Mouse (Mus musculus) stomach, embryonic 15.5 days (tissue): ENCODE results near the gene Kif16b. TPM values are rescaled to one million over a fixed set of nuclear protein-coding genes. Genes with fewer than 3 reads are reported as not detected.

ENCODE experiments used
- ATAC-seq: fragments of 200-750 bp; cut with Nextera tagmentation; 2 replicates; pipeline ENCODE4 v1.8.0; 2017; ENCODE audit warnings: low read depth, moderate number of reproducible peaks, moderate TSS enrichment; ENCODE audit not compliant: insufficient read depth, low FRiP score
- H3K27ac ChIP-seq: fragments of 300-500 bp; sonication (generic); 2 replicates; pipeline ENCODE4 v1.5.1; 2015; ENCODE audit warnings: mild to moderate bottlenecking, inconsistent platforms
- H3K27me3 ChIP-seq: fragments of 300-500 bp; sonication (generic); replicated peaks from 2 replicates; pipeline ENCODE4 v1.6.1; 2015; ENCODE audit warnings: inconsistent platforms
- H3K36me3 ChIP-seq: fragments of 300-500 bp; sonication (generic); 2 replicates; pipeline ENCODE4 v1.6.1; 2015; ENCODE audit warnings: inconsistent platforms
- H3K4me1 ChIP-seq: fragments of 300-500 bp; sonication (generic); 2 replicates; pipeline ENCODE4 v1.6.1; 2015; ENCODE audit warnings: inconsistent platforms
- H3K4me2 ChIP-seq: fragments of 300-500 bp; sonication (generic); 2 replicates; pipeline ENCODE4 v1.6.1; 2015; ENCODE audit warnings: mild to moderate bottlenecking, inconsistent platforms
- H3K4me3 ChIP-seq: fragments of 300-500 bp; sonication (generic); replicated peaks from 2 replicates; pipeline ENCODE4 v1.5.1; 2015; ENCODE audit warnings: inconsistent platforms
- H3K9ac ChIP-seq: fragments of 300-500 bp; sonication (generic); 2 replicates; pipeline ENCODE4 v1.6.1; 2015; ENCODE audit warnings: inconsistent platforms
- H3K9me3 ChIP-seq: fragments of 300-500 bp; sonication (generic); 2 replicates; pipeline ENCODE4 v1.6.1; 2016; ENCODE audit warnings: inconsistent platforms
- WGBS: fragments of 180-500 bp; shearing (Covaris S2); methylation state at CpG from one replicate; pipeline ENCODE4 v1.1.7; 2015; 5-methylcytosine and 5-hydroxymethylcytosine counted together
- polyA plus RNA-seq: library from polyadenylated mRNA; unstranded; fragments of >200 nt; fragmentation: Nextera tagmentation; extraction: Ambion mirVana; gene quantifications from 2 replicates; pipeline ENCODE4 v1.2.1, GENCODE M21; 2015

Kif16b gene
- polyA plus RNA-seq, 1 experiment from 2014 or later: 12.5 TPM

DNA sequence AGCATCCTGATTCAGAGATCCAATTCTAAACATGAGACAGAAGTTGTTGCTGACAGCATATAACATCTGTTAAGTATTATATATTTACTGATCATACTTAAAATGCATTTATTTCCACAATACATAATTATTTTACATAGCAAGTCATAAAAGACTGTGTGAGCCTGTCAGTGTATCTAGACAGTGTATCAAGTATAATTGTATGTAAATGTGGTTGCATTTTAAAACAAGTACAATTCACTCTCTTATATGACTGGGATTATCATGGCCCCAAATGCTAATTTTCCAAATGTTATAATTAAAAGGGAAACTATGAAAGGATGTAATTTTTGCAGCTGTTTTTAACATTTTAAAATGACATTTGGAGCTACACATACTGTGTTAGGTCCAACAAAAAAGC is 182.3 kb downstream of the Kif16b start:
- Histone ChIP-seq H3K4me2 (no peak overlapping the region), H3K9ac (no peak overlapping the region)

DNA sequence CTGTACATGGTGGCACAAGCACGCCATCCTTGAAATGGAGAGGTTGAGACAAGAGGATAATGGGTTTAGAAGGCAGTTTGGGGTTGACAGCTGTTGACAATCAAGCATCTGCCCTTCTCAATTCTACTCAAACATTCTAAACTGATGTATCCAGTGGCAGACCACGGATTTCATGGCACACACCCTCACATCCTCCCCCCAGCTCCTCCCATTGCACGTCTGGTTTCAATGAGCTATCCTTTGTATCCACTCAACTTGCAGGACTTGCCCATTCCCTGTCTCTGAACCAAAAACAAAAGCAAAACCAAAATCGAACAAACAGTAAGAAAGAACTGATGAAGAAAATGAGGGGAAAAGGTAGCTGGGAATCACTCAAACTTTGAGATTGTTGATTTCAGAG is 183.7 kb downstream of the Kif16b start:
- H3K27me3 ChIP-seq: no peaks in the 10 kb centered on the region
- H3K4me1 ChIP-seq: no peaks in the 10 kb centered on the region
- H3K9me3 ChIP-seq: no peaks in the 10 kb centered on the region
- H3K4me2 ChIP-seq: no peak overlapping the region
- no peak overlapping the region for H3K4me3 ChIP-seq
- 80% methylated on average over 4 of the region's 4 CpGs for WGBS
- no peak overlapping the region for H3K27ac ChIP-seq
- H3K9ac ChIP-seq: no peak overlapping the region
- H3K36me3 ChIP-seq: no peaks in the 10 kb centered on the region
- no peak for ATAC-seq

More for the DNA sequence above, 182.3 kb downstream of the Kif16b start:
- H3K27ac ChIP-seq: no peak overlapping the region
- H3K4me3 ChIP-seq: no peak overlapping the region
- no peaks in the 10 kb centered on the region for H3K36me3 ChIP-seq
- no peaks in the 10 kb centered on the region for H3K27me3 ChIP-seq
- ATAC-seq: no peak
- H3K9me3 ChIP-seq: no peaks in the 10 kb centered on the region
- H3K4me1 ChIP-seq: no peaks in the 10 kb centered on the region

DNA sequence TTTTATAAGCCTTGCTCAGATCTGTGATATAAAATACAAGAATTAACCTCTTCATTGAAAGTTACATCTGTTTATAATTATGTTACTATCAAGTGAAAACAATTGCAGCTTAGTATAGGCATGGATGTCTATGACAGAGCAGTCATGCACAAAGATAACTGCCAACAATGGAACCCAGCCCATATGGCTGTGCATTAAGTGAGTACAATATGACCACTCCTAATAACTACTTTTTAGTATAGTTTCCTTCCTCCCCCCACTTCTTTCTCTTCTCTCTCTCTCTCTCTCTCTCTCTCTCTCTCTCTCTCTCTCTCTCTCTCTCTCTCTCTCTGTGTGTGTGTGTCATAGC is 185.4 kb downstream of the Kif16b start:
- Histone ChIP-seq H3K9me3 (no peaks in the 10 kb centered on the region), H3K27me3 (no peaks in the 10 kb centered on the region), H3K27ac (no peak overlapping the region), H3K4me1 (no peaks in the 10 kb centered on the region), H3K4me3 (no peak overlapping the region), H3K9ac (no peak overlapping the region), H3K36me3 (no peaks in the 10 kb centered on the region), H3K4me2 (no peak overlapping the region)
- ATAC-seq: no peak

DNA sequence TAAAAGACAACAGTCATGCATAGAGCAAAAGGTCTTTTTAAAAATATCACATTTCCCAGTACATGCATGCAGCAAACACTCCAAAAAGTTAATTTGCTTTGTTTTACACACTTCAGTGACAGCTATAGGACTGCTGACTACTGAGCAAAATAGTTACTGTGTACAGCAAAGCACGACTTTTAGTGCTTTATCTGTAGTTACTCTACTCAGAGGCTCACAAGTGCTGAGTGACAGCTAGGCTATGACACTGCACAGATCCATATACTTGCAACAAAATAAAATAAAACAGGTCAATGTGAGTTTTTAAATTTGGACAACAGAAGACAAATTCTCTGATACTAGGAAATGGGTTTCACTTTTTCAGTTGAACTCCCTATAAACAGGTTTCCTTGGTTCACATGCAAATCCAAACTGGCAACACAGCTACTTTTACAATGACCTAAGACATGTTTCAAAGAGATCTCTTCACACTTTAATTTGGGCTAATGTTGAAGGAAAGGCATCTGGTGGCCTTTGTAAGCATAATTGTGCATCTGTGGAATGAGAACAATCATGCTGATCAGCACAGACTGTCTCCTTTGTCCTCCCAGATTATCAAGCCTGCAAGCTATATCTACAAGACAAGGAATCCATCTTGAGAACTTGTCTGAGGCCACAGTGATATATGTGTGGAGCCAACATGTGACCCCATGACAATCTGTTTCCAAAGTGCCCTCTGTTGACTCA is 186.0 kb downstream of the Kif16b start:
- Histone ChIP-seq H3K9ac (no peak overlapping the region), H3K9me3 (no peaks in the 10 kb centered on the region), H3K4me3 (no peak overlapping the region), H3K4me1 (no peaks in the 10 kb centered on the region), H3K27ac (no peak overlapping the region), H3K4me2 (no peak overlapping the region), H3K36me3 (no peaks in the 10 kb centered on the region), H3K27me3 (no peaks in the 10 kb centered on the region)
- ATAC-seq: no peak
- 57% methylated on average over 1 of the region's 1 CpGs for WGBS

DNA sequence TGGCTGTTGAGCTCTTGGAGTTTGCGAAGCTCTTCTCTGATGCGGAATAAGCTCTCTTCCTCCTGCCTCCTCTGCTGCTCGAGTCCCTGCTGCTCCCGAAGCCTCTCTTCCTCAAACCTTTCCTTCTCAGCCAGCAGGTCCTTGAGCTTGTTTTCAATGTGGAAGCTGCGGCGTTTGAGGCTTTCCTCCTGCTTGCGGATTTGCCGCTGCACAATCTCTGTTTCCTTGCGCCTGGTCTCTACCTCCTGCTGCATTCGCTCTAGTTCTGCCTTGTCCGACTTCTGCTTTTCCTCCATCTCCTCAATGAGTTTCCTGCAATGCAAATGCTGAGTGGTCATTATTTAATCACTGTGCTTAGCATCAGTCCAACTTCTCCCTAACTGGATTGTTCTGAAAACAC is 188.6 kb downstream of the Kif16b start:
- 90% methylated on average over 11 of the region's 11 CpGs for whole genome bisulfite sequencing
- H3K4me1 ChIP-seq: no peaks in the 10 kb centered on the region
- ATAC-seq: no peak
- no peak overlapping the region for H3K27ac ChIP-seq
- H3K9me3 ChIP-seq: no peaks in the 10 kb centered on the region
- no peaks in the 10 kb centered on the region for H3K36me3 ChIP-seq
- H3K9ac ChIP-seq: no peak overlapping the region
- no peak overlapping the region for H3K4me2 ChIP-seq
- H3K27me3 ChIP-seq: no peaks in the 10 kb centered on the region
- no peak overlapping the region for H3K4me3 ChIP-seq

DNA sequence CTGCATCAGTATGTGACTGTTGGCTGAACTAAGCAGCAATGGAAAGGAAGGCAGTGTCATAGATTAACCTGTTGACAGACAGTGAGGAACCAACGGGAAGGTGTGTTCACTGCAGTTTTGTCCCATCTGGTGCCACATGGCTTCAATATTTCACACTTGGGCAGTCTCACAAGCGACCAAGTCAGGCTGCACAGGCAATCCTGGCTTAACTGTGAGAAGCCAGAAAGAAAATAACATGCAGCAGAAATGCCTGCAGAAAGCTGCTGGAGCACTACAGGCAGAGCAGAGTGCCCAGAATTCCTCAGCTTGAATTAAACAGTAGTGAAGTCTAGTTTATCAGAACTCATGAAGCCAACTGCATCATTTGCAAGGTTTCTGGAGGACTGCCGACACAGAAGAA is 192.0 kb downstream of the Kif16b start:
- WGBS: 73% methylated on average over 3 of the region's 3 CpGs
- Histone ChIP-seq H3K27ac (no peak overlapping the region), H3K27me3 (no peaks in the 10 kb centered on the region), H3K4me1 (no peaks in the 10 kb centered on the region), H3K4me2 (no peak overlapping the region), H3K4me3 (no peak overlapping the region), H3K9me3 (no peaks in the 10 kb centered on the region), H3K36me3 (no peaks in the 10 kb centered on the region), H3K9ac (no peak overlapping the region)
- ATAC-seq: no peak

DNA sequence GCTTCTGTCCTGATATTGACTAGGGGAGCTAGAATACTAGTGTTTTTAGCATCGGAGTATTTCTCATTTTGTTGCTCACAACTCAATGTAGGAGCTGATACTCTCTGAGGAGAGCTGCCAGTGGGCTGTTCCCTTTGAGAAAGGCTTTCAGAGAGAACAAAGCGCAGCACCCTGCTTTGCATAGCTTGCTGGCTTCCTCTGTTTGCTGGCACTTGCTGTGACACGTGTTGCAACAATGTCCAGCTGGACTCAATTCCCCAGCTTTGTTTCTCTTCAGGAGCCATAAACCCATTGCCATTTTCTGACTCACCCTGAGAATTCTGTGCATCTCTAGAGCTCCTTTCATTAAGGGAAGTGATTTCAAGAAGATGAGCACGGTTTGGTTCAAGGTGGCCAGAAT is 200.6 kb downstream of the Kif16b start:
- WGBS: 77% methylated on average over 4 of the region's 4 CpGs
- Histone ChIP-seq H3K9ac (no peak overlapping the region), H3K36me3 (no peaks in the 10 kb centered on the region), H3K27me3 (no peaks in the 10 kb centered on the region), H3K27ac (no peak overlapping the region), H3K4me2 (no peak overlapping the region), H3K9me3 (no peaks in the 10 kb centered on the region), H3K4me3 (no peak overlapping the region), H3K4me1 (no peaks in the 10 kb centered on the region)
- ATAC-seq: no peak

DNA sequence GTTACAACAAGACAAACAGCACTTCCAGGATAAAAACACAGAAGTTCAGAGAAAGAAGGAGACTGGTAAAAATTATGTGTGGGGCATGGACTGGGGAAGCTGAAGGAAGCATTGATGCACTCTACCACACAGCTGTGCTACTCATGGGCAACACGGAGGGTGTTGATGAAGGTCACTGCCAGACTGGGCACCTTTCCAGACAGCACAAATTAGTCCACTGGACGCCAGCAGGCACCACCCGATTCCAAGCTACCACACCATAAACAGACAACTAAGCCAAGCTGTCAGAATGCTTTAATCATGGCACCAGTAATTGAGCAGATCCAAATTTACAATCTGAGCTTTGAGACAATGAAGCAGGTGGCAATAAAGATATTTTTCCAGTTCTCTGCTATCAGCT is 202.7 kb downstream of the Kif16b start:
- 52% methylated on average over 3 of the region's 3 CpGs for WGBS
- Histone ChIP-seq H3K27ac (no peak overlapping the region), H3K4me1 (no peaks in the 10 kb centered on the region), H3K9me3 (no peaks in the 10 kb centered on the region), H3K4me3 (no peak overlapping the region), H3K4me2 (no peak overlapping the region), H3K36me3 (no peaks in the 10 kb centered on the region), H3K9ac (no peak overlapping the region), H3K27me3 (no peaks in the 10 kb centered on the region)
- no peak for ATAC-seq

DNA sequence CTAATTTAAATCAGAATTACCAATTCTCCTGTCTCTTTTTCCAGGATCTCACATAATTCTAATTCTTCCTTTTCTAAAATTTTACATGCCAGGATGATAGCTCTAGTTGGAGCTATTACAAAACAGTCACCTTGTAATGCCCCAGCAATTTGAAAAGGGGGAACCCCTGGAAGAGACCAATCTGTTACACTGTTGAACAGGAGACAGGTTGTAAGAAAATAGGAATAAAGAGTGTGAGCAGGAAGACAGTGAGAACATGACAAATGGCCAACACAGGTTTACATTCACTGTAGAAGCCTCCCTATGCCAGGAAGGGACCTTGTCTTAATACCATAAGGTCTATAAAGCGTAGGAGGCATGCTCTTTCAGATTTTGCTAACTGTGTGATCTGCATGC is 206.4 kb downstream of the Kif16b start:
- no peak for ATAC-seq
- 84% methylated on average over 1 of the region's 1 CpGs for WGBS
- Histone ChIP-seq H3K36me3 (no peaks in the 10 kb centered on the region), H3K27ac (no peak overlapping the region), H3K9ac (no peak overlapping the region), H3K27me3 (no peaks in the 10 kb centered on the region), H3K4me3 (no peak overlapping the region), H3K4me1 (no peaks in the 10 kb centered on the region), H3K4me2 (no peak overlapping the region), H3K9me3 (no peaks in the 10 kb centered on the region)

DNA sequence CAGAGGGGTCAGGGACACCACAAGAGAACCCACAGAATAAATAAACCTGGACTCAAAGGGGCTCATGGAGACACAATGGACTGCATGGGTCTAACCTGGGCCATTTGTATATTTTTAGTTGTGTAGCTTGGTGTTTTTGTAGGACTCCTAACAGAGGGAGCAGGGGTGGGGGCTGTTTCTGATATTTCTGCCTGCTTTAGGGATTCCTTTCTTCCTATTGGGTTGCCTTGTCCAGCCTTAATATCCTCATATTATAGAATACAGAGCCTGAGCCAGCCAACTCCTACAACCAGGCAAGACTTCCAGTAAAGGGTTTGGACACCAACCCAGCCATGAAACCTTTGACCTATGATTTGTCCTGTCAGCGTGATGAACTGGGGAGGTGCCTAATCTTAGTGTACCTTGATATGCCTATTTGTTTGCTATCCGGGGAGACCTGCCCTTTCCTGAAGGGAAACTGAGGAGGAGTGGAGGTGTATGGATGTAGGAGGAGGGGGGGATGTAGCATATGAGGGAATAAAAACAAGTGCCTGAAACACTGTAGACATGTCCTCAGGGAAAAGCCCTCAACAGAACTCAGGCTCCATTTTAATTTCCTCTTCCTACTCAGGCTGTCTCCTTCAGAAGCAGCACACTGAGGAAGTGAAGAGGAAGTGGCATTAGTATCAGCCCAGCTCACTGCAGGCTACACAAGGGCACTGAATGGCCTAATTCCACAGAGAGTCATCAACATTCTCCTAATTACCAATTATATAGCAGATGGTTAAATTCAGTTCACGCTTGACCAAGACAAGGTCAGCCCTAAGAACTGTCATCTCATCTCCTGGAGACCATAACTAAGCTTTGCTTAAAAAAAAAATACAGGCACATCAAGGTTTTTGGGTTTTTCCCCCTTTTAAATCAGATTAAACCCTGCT is 207.1 kb downstream of the Kif16b start:
- Histone ChIP-seq H3K4me2 (no peak overlapping the region), H3K9ac (no peak overlapping the region), H3K4me3 (no peak overlapping the region), H3K27me3 (no peaks in the 10 kb centered on the region), H3K4me1 (no peaks in the 10 kb centered on the region), H3K9me3 (no peaks in the 10 kb centered on the region), H3K36me3 (no peaks in the 10 kb centered on the region), H3K27ac (no peak overlapping the region)
- WGBS: 79% methylated on average over 3 of the region's 3 CpGs
- ATAC-seq: no peak

DNA sequence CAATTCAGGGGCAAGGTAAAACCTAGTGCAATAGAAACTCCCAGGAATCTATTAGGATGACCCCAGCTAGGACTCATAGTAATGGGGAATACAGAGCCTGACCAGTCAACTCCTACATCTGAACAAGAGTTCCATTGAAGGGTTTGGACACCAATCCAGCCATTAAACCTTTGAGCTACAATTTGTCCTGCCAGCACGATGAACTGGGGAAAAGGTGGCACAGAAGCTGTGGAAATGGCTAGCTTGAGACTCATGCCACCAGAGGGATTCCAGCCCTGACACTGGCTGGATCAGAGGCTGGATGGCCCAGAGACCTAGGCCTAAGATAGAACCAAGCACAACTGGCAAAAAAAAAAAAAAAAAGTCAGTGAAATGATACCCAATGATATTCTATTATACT is 207.9 kb downstream of the Kif16b start:
- H3K27ac ChIP-seq: no peak overlapping the region
- H3K4me2 ChIP-seq: no peak overlapping the region
- H3K9me3 ChIP-seq: no peaks in the 10 kb centered on the region
- no peak for ATAC-seq
- no peak overlapping the region for H3K9ac ChIP-seq
- H3K4me1 ChIP-seq: no peaks in the 10 kb centered on the region
- 91% methylated on average over 1 of the region's 1 CpGs for WGBS
- H3K4me3 ChIP-seq: no peak overlapping the region
- no peaks in the 10 kb centered on the region for H3K36me3 ChIP-seq
- no peaks in the 10 kb centered on the region for H3K27me3 ChIP-seq

DNA sequence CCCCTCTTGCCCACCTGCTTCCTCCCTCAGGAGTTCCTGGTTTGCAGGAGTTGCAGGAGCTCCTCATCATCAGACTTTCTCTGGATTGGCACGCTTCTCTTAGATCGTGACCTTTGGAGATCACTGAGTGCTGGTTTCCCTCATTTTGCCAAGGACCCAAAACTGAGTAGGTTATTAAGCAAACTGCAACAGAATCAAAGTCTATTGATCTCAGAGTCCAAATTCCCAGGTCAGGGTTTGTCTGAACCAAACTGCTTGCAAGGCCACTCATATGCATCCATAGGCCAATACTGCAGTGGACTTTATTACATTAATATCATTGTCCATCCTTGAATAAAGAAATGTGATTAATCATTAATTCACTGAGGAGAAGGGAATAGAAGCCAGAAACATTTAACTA is 211.8 kb downstream of the Kif16b start:
- 89% methylated on average over 2 of the region's 2 CpGs for WGBS
- no peaks in the 10 kb centered on the region for H3K4me1 ChIP-seq

More for the DNA sequence above, 211.8 kb downstream of the Kif16b start:
- Histone ChIP-seq H3K4me3 (no peak overlapping the region), H3K9ac (no peak overlapping the region), H3K9me3 (no peaks in the 10 kb centered on the region), H3K36me3 (no peaks in the 10 kb centered on the region), H3K27ac (no peak overlapping the region), H3K4me2 (no peak overlapping the region), H3K27me3 (no peaks in the 10 kb centered on the region)
- no peak for ATAC-seq
